7 mouse cellular contexts compared by ENCODE assay signal in the genomic region with DNA sequence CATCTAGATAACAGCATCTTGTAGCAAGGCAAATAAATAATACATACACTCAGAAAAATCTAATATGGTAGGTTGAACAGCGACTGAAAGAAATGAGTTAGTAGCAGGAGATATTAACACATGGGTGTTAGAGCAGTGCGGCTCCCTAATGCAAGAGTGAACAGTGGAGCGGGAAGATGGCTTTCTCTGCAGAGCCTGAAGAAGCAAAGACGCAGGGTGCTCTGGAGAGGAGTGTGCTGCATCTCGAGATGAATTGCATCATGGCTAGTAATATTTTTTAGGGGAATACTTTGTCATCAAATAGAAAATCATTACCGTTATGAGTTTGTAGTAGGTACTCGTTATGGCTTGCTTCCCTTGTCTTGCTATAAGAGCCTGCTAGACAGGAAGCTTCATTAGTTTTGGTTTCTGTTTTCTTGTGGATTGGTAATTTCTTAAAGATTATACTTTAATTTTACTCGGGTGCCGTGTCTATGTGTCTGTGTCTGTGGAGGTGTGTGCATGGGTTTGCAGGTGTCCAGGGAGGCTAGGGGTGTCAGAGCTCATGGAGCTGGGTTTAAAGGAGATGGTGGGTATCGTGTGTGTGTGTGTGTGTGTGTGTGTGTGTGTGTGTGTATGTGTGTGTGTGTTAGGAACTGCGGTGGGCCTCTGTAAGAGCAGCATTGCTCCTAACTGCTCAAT. TPM values are rescaled to one million over a fixed set of nuclear protein-coding genes. Genes with fewer than 3 reads are reported as not detected.
DNase-seq lines count a peak whose midpoint lies in the region; ATAC-seq and TF ChIP-seq lines count a peak whose summit lies in the region.

No protein-coding gene starts in this region.

- TF ChIP-seq CTCF in lung, postnatal 0 days (IDR thresholded peaks at IDR 0.05): no peak

- no peak for ATAC-seq in lung, postnatal 0 days
- peak; percentile 47; the same call in 1 of the 2 replicates for ATAC-seq in erythroid progenitor cell, adult 5-6 weeks (replicated peaks; ENCODE audit: low FRiP score, poor library complexity, severe bottlenecking)
- ATAC-seq in liver, embryonic 16.5 days (ENCODE audit: low read depth): no peak

- no peaks in the 10 kb centered on the region for H3K9me3 ChIP-seq in lung, postnatal 0 days (ENCODE audit: low read length)
- no peaks in the 10 kb centered on the region for H3K9me3 ChIP-seq in liver, embryonic 16.5 days (replicated peaks; ENCODE audit: control insufficient read depth, low read length)

- H3K36me3 ChIP-seq in lung, postnatal 0 days (ENCODE audit: insufficient read depth, low read length): no peaks in the 10 kb centered on the region
- no peaks in the 10 kb centered on the region for H3K36me3 ChIP-seq in liver, embryonic 16.5 days (ENCODE audit: control insufficient read depth, insufficient read depth)

- no peaks in the 10 kb centered on the region for H3K27me3 ChIP-seq in lung, postnatal 0 days (replicated peaks; ENCODE audit: insufficient read depth, low read length)
- no peaks in the 10 kb centered on the region for H3K27me3 ChIP-seq in liver, embryonic 16.5 days (ENCODE audit: control insufficient read depth, insufficient read depth, low read depth, low read length)

- H3K9ac ChIP-seq in lung, postnatal 0 days (replicated peaks; ENCODE audit: low read depth): no peak overlapping the region
- H3K9ac ChIP-seq in liver, embryonic 16.5 days (ENCODE audit: low read depth, low read length): no peak overlapping the region

- 0 out of 2 replicates have a peak overlapping the region, but pooled peaks have one; percentile 3 for H3K27ac ChIP-seq in lung, postnatal 0 days (ENCODE audit: low read length)
- no peak overlapping the region for H3K27ac ChIP-seq in liver, embryonic 16.5 days (ENCODE audit: low read length)

- no peak for DNase-seq in lung, postnatal 0 days (ENCODE audit: low spot score)
- DNase-seq in lung, postnatal 36 days: no peak
- DNase-seq in thymus, postnatal 25 days: peak; percentile 47
- DNase-seq in ovary, postnatal 10 days (ENCODE audit: low spot score): no peak
- no peak for DNase-seq in urinary bladder, postnatal 25 days (ENCODE audit: low spot score)

- WGBS in lung, postnatal 0 days: 68% methylated on average over 11 of the region's 11 CpGs
- 46% methylated on average over 11 of the region's 11 CpGs for WGBS in liver, embryonic 16.5 days (ENCODE audit: insufficient replicate concordance)

- peak overlapping the region; percentile 2; the same call in 1 of the 2 replicates for H3K4me2 ChIP-seq in lung, postnatal 0 days (replicated peaks; ENCODE audit: low read depth, low read length)
- H3K4me2 ChIP-seq in liver, embryonic 16.5 days (ENCODE audit: low read depth, low read length): peak overlapping the region; percentile 34

- H3K4me3 ChIP-seq in lung, postnatal 0 days (ENCODE audit: low read depth, low read length): no peak overlapping the region
- H3K4me3 ChIP-seq in liver, embryonic 16.5 days (ENCODE audit: low read depth, low read length): 0 out of 2 replicates have a peak overlapping the region, but pooled peaks have one; percentile 4

- no peak for TF ChIP-seq EP300 in lung, postnatal 0 days (IDR thresholded peaks at IDR 0.05)

- H3K4me1 ChIP-seq in lung, postnatal 0 days (ENCODE audit: insufficient read depth, low read depth, low read length): peaks cover 6% of the 10 kb centered on the region; the same call in 1 of the 2 replicates
- H3K4me1 ChIP-seq in liver, embryonic 16.5 days (ENCODE audit: control insufficient read depth, low read depth, low read length): peaks cover 20% of the 10 kb centered on the region

RNA-seq across cellular contexts. Expression of gene Hivep1, which starts 51.8 kb away (rescaled TPM):
- polyA plus RNA-seq in lung, postnatal 0 days (2015; fragmentation: Nextera tagmentation; extraction: Ambion mirVana): 7.7 and 11.3 TPM in 2 replicates
- total RNA-seq in erythroid progenitor cell, adult 5-6 weeks (2015; ENCODE audit: low replicate concordance): 28.1 and 65.0 TPM in 2 replicates
- total RNA-seq in erythroid progenitor cell, adult 5-6 weeks (2017; ENCODE audit: low replicate concordance): 8.9 and 22.3 TPM in 2 replicates
- polyA plus RNA-seq in liver, embryonic 16.5 days (2015; fragmentation: Nextera tagmentation; extraction: Ambion mirVana): 1.7 and 2.3 TPM in 2 replicates
